Mouse (Mus musculus) thymus, postnatal 14 days (tissue): ENCODE results near the gene Fads6.

Experiments
- DNase-seq: peaks from one replicate; pipeline ENCODE4 v3.0.0; 2021

Fads6 gene

DNA sequence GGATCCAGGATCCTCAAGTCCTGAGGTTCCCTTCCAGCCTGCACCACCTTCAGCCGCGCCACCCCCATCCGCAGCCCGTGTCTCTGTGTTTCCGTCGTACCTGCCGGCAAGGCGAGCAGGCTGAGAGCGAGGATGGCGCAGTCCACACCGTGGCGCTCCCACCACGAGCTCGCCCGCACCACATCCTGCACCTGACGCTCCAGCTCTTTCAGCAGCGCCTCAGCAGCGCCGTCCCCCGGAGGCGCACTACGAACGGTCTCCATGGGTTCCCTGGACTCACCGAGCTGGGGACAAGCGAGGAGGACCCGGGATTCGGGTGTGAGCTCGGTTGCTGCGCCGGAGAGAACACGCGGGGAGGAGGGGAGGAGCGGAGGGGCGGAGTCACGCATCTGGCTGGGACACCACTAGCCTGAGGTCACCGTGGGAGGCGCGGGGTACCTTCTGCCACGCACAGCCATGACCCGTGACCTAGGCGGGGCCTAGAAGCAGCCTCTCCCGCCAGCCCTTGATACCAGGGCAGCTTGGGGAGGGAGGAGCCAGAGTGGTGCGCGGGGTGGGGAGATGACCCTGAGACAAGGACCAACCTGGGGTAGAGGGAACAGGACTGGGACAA, at the start of gene Fads6:
TSS of gene Fads6 (minus strand) at position 450 of the 613 bp plus-strand sequence.
- peak; percentile 84 for DNase-seq

DNA sequence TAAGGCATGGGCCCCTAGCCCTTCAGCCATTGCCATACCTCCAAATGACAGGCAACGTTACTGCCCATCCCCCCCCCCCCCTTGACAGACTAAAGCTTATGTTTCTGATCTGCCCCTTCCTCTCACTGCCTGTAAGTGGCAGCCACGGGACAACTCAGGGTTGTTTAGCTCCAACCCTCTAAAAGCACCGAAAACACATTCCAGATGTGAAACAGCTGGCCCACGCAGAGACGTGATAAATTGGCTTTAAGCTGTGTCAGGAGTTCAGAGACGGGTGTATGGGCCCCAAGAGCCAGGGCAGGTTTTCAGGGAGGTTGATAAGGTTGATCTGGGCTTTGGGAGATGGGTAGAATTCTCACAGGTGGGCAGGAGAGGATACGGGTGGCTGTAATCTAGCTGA, 48.1 kb upstream of the Fads6 start:
- no peak for DNase-seq

DNA sequence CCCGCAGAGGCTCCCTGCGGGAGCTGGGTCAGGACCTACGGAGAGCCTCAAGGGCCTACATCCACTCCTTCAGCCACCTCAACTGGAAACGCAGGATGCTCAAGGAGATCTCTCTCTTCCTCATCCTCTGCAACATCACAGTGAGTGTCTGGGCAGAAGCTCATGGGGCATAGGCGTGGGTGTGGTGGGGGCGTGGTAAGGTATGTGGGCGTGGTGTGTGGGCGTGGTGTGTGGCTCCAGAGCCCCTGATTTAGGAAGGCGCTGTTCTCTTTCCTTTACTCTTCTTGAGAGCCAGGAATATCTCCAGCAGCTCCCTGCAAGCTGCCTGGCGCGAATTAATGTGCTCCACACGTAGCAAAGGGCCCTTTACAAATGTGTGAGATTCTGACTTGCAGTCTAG, 47.5 kb upstream of the Fads6 start:
- peak; percentile 45 for DNase-seq

DNA sequence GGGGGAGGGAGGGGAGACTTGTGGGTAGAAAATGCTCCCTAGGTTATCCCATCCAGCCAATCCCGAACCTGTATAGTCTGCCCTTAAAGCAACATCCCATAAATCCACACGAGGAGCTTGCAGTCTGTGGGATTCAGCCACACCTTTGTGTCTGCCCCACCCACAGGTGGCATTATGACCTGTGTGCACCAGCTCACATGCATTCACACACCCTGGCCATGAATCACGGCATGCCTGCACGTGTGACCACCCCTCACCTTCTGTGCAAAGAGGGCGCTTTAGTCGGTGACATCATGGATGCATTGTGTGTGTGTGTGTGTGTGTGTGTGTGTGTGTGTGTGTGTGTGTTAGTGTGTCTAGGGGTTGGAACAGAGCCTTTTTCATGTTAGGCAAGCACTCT, 44.4 kb upstream of the Fads6 start:
- DNase-seq: no peak

DNA sequence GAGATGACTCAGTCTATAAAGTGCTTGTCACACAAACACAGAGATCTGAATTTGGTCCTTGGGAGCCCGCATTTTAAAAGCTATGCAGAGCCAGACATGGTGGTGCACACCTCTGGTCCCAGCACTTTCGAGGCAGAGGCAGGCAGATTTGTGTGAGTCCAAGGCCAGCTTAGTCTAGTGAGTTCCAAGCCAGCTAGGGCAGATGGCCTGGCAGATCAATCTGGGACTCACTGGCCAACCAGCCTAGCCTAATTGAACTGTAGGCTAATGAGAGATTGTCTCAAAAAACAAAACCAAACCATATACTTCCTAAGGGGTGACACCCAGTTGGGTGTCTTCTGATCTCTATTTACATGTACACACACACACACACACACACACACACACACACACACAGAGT, 43.8 kb upstream of the Fads6 start:
- no peak for DNase-seq

DNA sequence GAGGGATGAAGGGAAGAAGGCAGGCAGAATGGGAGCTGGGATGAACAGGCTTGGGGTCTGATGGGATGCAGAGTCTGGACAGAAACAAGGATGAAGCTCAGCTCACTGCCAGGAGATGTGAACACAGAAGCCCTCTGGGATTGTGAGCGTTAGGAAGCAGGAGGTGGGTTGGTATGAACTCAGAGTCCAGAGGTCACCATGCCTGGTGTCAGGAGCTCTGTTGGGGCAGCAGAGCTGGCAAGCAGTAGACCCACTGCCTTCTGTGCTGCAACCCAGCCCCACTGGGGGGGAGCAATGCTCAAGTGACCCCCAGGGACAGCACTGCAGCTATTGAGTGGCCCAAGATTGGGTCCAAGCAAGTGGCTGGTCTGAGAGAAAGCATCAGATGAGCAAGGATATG, 40.4 kb upstream of the Fads6 start:
- DNase-seq: no peak

DNA sequence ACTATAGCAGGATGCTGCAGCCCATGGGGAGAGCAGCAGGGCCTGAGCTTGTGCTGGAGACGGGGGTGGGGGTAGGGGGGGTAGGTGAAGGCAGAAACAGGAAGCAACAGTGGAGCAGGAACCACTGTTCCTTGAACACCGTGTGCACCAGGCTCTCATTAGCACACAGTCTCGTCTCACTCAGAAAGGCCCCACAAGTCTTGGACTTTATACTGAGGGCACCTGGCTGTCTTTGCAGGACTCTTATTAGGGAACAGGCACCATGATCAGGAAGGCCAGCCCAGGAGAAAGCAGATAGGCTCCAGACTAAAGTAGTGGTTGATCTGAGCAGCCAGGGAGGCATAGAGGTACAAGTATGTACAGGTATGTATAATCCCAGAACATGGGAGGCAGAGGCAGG, 39.9 kb upstream of the Fads6 start:
- DNase-seq: no peak

DNA sequence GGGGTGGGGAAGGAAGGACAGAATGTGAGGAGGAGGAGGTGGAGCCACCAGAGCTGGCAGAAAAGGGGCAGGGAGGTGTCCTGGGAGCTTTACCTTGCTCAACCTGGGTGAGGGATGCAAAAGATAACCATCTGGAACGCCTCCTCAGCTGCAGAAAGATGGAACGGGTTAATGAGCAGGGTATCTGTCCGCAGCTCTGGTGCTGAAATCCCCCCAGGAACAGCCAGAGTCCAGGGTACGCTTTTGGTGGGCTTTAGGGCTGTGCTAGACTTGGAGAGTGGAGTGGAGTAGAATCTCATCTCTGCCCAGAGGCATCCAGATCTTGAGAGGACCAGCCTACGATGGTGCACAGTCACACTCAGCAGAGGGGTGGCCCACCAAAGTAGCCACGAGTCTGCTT, 38.7 kb upstream of the Fads6 start:
- no peak for DNase-seq

DNA sequence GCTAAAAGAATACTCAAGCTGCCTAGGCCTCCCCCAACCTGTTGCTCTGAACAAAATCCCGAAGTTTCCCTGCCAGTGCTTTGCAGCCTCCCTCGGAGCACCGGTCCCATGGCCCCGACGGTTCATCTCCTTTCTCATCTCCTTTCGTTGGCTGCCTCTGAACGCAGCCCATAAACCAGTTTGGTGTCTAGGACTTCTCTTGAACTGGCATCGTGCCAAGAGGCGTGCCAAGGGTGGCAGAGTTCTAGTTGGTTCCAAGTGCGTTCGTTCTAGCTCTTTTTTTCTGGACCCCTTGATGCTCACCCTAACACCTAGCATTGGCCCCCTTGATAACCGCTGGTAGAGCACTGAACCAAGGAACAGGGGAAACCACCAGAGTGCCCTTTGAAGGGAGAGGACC, 37.8 kb upstream of the Fads6 start:
- DNase-seq: no peak

DNA sequence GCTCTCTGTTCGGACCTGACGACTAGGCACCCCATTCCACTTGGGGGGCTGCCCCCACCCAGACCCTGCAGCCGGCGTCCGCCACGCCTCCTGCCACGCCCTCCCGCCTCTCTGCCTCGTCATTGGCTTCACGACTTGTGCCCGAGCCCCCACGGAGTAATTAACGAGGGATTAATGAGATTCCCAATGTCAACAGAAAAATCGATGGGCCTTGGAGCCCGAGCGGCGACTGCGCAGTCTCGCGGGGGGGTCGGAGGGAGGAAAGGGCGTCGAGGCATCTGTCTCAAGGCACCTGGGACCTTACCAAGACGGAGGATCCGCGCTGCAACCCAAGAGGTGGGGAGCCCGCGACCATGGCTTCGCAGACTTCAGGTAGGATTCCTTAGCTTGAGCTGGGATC, 37.1 kb upstream of the Fads6 start, which contains the start of gene Otop3:
TSS of gene Otop3 (plus strand) at position 201 of the 400 bp plus-strand sequence.
- no peak for DNase-seq

DNA sequence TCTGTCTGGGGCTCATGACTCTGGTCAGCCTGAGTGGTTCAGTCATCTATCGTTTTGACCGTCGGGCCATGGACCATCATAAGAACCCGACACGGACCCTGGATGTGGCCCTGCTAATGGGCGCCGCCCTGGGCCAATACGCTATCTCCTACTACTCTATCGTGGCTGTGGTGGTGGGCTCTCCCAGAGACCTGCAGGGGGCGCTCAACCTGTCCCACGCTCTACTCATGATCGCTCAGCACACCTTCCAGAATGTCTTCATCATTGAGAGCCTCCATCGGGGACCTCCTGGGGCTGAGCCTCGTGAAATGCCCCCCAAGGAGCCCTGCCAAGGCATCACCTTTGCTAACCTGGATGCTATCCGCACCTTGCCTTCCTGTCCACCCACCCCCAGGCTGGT, 31.9 kb upstream of the Fads6 start:
- peak; percentile 45 for DNase-seq

DNA sequence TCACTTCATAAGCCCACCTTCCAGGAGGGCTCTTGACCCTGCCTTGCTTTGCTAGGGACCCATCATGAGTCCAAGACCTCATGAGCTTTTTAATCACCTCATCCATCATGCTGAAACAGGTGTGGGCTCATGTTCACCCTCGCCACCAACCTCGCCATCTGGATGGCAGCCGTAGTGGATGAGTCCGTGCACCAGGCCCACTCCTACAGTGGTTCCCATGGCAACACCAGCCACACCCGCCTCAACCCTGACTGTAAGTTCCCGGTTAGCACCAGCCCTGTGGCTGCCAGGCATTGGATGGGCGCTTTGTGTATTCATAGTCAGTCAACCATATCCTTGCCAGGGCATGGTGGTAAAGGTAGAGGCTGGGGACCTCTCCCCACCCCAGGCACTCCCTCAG, 29.3 kb upstream of the Fads6 start:
- DNase-seq: no peak

DNA sequence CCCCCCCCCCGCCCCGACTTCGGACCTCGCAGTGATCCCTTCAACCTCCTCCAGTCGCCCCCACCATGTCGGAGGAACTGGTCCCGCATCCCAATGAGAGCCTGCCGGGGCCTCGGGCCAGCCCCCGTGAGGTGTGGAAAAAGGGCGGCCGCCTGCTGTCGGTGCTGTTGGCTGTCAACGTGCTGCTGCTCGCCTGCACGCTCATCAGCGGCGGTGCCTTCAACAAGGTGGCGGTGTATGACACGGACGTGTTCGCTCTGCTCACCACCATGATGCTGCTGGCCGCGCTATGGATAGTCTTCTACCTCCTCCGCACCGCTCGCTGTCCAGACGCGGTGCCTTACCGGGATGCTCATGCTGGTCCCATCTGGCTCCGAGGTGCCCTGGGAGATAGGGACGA, 25.9 kb upstream of the Fads6 start:
- DNase-seq: no peak

DNA sequence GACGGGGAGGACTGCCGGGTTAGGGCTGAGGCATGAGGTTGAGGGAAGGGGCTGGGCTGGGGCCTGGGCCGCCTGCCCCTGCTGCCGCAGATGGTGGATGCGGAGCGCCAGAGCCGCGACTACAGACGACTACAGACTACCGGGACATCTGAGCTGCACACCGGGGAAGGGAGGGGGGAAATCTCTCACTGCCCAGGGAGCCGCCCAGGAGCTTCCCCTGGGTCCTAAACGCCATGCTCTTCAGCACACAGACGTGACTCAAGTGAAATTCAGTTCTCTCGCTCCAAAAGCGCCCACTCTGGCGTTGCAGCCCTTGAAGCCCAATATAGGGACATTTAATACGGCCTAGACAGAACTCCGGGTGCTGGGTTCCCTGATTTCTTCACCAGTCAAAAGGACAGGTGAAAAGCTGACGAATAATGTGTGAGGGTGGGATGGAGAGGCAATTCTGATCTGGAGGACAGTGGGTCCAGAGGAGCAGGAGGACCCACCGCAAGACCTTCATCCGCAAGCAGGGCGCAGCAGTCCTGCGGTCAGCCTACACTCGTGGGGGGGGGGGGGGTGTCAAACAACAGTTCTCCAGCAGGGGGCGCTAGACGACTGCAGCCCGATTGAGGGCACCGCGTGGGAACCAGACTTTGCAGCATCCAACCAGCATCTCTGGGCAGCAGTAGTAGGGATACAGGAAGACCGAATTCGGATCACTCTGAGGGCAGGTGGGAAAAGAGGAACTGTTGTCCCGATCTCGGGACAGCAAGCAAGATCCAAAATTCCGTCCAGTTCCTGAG, 24.6 kb upstream of the Fads6 start, which contains the start of gene Ush1g:
TSS of gene Ush1g (minus strand) at position 136 of the 788 bp plus-strand sequence.
- DNase-seq: peak; percentile 62

DNA sequence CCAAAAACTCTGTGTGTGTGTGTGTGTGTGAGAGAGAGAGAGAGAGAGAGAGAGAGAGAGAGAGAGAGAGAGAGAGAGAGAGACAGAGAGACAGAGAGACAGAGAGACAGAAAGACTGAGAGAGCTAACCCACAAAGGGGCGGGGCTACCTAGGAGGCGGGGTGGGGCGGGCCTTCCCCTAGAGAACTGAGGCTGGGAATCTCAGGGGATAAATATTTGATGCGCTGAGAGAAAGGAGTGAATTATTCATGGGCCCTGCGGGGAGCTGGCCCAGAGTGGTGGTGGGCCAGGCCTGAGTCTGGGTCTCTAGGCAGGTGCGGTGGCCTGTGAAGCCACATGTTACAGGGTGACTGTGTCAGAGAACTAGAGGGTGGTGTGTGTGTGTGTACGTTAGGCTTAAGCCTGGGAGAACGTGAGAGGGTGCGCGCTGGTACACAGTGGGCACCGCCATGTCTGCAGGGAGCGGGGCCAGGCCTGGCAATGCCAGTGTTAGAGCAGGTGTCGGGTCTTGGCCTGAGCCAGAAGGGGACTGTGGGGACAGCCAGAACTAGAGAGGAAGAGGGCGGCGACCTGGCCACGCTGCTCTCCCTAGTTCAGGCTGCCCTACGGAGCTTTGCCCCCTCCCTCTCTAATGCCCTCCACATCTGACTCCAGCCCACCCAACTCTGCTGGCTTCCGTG, 22.4 kb upstream of the Fads6 start:
- DNase-seq: no peak

DNA sequence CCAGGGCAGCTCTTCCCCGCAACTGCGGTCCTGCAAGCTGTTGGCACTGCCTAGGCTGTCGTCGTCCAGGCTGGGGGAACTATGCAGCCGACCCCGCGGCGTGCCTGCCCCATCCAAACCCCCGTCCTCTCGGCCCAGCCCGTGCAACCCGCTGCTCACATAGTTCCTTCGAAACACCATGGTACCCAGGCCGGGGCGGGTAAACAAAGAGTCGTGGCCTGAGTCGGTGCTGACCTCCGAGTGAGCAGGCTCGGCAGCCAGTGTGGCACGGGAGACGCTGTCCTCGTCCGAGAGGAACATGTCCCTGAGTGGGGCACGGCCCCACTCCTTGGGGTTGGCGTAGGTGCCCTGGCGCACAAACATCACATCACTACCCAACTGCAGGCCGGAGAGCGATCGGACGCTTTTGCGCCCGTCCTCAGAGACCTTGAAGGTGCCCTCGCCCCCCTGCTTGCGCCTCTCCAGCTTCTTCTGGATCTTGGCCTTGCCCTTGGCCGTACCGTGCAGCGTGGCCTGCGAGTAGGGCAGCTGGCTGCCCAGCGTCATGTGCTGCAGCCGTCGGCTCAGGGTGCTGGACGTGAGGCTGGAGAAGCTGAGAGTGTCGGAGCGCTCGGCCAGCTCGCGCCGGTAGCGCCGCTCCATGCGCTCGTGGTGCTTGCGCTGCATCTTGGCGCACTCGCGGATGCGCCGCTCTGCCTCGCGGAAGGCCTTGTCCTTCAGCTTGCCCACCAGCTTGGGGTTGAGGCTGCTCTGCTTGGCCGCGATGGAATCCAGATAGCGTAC, 21.0 kb upstream of the Fads6 start:
- no peak for DNase-seq

DNA sequence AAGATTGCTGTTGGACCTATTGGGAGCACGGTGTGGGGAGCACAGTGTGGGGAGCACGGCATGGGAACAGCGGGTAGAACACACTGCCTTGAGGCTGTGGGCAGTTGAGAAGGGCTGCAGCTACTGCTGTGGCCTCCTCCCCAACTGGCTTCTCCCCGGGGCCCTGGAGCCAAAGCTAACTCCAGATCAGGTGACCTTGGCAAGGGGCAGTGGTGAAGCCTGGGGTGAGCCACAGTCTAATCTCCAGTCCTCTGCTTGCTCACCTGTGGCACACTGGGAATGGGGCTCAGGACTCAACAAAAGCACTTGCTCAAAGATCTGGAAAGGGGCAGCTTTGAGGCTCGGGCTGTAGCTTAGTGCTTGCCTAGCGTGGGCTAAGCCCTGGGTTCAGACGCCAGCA, 19.7 kb upstream of the Fads6 start:
- no peak for DNase-seq

DNA sequence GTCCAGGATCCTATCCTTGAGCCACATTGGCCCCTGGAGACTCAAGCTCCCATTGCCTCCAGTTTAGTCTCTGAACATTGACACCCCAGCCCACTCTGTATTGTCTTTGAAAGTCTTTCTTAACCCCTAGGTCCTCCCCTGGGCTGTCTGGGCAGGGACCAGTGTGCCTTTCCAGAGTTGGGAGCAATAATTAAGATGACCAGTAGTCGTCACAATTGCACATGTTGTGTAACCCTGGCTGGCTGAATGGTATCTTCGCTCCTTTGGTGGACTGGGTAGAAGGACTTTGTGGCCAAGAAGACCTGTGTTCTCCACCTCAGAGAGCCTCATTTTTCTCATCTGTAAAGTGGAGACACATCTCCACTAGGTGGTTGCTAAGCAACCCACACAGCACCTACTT, 16.8 kb upstream of the Fads6 start:
- no peak for DNase-seq

DNA sequence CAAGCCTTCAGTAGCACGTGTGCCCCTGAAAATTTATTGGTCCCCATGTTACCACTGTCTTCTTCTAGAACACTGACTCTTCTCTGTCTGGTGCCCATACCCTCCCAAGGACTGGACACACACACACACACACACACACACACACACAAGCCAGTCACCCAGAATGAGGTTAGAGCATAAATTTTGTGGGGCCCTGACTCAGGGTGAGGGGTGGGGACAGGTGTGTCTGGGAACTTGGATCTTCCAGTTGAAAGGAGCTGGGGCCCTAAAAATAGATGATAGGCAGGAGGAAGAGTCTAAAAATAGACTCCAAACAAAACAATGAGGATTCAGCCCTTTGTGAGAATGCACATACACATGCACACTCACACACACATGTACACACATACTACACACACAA, 11.3 kb upstream of the Fads6 start:
- DNase-seq: no peak

DNA sequence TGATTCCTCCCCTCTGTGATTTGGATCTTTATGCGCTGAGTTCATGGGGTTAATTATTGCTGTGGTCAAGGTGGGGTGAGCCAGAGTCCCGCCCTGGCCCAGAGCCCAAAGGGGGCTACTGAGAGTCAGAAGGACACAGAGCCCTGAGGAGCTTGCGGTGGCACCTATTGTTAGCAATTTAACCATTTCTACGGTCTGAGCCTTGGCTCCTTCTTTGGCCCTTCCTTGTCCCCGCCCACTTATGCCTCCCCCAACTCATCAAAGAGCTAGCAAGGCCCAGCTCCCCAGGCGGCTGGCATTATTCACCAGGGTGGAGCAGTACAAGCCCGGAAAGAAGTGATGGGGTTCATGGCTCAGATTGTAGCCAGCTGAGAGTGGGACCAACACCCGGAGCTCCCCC, 9.4 kb upstream of the Fads6 start, which contains the start of gene Otop2:
TSS of gene Otop2 (plus strand) at position 301 of the 400 bp plus-strand sequence.
- DNase-seq: no peak

DNA sequence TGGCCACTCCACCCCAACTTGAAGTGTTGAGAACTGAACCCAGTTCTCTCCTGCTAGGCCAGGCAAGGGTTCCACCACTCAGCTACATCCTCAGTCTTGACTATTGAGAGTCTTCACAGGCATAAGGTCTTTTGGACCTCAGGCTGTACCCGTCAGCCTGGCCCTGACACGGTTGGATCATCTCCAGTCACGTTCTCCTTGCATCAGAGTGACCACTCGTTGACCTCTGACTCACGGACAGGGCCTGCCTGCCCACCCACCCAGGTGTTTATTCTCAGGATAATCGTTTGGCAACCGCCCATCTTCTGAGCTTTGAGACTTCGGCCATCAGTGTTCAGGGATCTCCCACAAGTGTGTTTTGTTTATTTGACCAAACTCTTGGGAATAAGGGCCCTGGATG, 5.7 kb upstream of the Fads6 start:
- no peak for DNase-seq

DNA sequence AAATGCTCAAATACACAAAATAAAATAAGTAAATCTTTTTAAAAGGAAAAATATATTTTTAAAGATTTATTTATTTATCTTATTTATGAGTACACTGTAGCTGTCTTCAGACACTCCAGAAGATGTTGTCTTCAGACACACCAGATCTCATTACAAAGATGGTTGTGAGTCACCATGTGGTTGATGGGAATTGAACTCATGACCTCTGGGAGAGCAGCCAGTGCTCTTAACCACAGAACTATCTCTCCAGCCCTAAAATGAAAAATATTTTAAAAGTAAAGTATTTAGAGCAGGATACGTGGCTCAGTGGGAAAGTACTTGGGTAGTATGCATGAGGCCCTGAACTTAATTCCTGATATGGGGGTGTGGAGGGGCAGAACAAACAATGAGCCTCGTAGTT, 3.9 kb upstream of the Fads6 start:
- DNase-seq: no peak

DNA sequence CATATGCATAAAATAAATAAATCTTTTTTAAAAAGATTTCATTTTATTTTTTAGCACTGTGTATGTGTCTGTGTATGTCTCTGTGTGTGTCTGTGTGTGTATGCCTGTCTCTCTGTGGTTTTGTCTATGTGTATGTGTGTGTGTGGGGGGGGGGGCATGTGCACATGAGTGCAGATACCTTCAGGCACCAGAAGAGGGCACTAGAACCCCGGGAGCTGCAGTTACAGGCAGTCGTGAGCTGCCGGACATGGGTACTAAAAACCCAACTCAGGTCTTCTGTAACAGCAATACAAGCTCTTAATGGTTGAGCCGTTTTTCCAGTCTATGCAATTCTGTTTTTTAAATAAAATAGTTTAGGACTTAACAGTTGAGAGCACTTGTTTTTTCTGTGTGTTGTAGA, 3.3 kb upstream of the Fads6 start:
- no peak for DNase-seq
